Mouse (Mus musculus) neural tube, embryonic 13.5 days (tissue): ENCODE measurements around the gene Gtf2h1. TPM values are rescaled to one million over a fixed set of nuclear protein-coding genes. Genes with fewer than 3 reads are reported as not detected.

Experiments used
- ATAC-seq: fragments of 200-750 bp; cut with Nextera tagmentation; 2 replicates; pipeline ENCODE4 v1.8.0; 2017; ENCODE audit warnings: low read depth, mild to moderate bottlenecking, moderate TSS enrichment, moderate library complexity
- H3K27ac ChIP-seq: fragments of 300-500 bp; sonication (generic); replicated peaks from 2 replicates; pipeline ENCODE4 v1.5.1; 2015; ENCODE audit warnings: moderate library complexity, mild to moderate bottlenecking, inconsistent platforms
- H3K27me3 ChIP-seq: fragments of 300-500 bp; sonication (generic); 2 replicates; pipeline ENCODE4 v1.6.1; 2015; ENCODE audit warnings: mild to moderate bottlenecking, inconsistent platforms
- H3K36me3 ChIP-seq: fragments of 300-500 bp; sonication (generic); 2 replicates; pipeline ENCODE4 v1.6.1; 2015; ENCODE audit warnings: mild to moderate bottlenecking, inconsistent platforms
- H3K4me1 ChIP-seq: fragments of 300-500 bp; sonication (generic); replicated peaks from 2 replicates; pipeline ENCODE4 v1.6.1; 2015; ENCODE audit warnings: inconsistent platforms
- H3K4me2 ChIP-seq: fragments of 300-500 bp; sonication (generic); 2 replicates; pipeline ENCODE4 v1.6.1; 2015; ENCODE audit warnings: inconsistent platforms, mild to moderate bottlenecking, moderate library complexity
- H3K4me3 ChIP-seq: fragments of 300-500 bp; sonication (generic); 2 replicates; pipeline ENCODE4 v1.5.1; 2015; ENCODE audit warnings: mild to moderate bottlenecking, inconsistent platforms
- H3K9ac ChIP-seq: fragments of 300-500 bp; sonication (generic); 2 replicates; pipeline ENCODE4 v1.6.1; 2015; ENCODE audit warnings: moderate library complexity, mild to moderate bottlenecking, inconsistent platforms
- H3K9me3 ChIP-seq: fragments of 300-500 bp; sonication (generic); 2 replicates; pipeline ENCODE4 v1.6.1; 2016; ENCODE audit warnings: inconsistent platforms
- WGBS: fragments of 180-500 bp; shearing (Covaris S2); methylation state at CpG from one replicate; pipeline ENCODE4 v1.1.7; 2015; 5-methylcytosine and 5-hydroxymethylcytosine counted together
- polyA plus RNA-seq: library from polyadenylated mRNA; unstranded; fragments of >200 nt; fragmentation: Nextera tagmentation; extraction: Ambion mirVana; gene quantifications from 2 replicates; pipeline ENCODE4 v1.2.1, GENCODE M21; 2015

Gene Gtf2h1
- polyA plus RNA-seq, 1 experiment from 2014 or later, result 38.2 TPM

DNA sequence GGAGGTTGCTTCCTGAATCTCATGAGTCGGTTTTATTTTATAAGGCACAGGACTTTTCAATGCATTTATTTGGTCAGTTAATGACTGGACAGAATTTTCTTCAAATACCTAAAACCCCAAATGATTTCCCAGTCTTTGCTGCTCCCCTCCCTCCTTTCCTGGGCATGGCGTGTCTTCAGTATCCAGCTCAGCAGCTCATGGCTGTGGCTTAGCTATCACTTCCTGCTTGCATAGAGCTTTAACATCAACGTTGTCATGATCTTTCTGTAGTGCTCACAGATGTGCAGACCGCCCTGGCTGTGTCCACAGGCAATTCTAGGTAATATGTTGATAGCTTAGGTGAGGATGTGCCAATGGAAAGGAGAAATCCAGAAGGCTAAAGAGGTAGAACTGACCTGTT is 76.1 kb downstream of the Gtf2h1 start:
- no peak for ATAC-seq
- no peak overlapping the region for H3K27ac ChIP-seq
- no peaks in the 10 kb centered on the region for H3K27me3 ChIP-seq
- WGBS, result 80% methylated on average over 4 of the region's 4 CpGs
- no peak overlapping the region for H3K4me3 ChIP-seq
- H3K9me3 ChIP-seq, result no peaks in the 10 kb centered on the region
- H3K4me1 ChIP-seq, result no peaks in the 10 kb centered on the region
- no peaks in the 10 kb centered on the region for H3K36me3 ChIP-seq
- H3K4me2 ChIP-seq, result no peak overlapping the region
- no peak overlapping the region for H3K9ac ChIP-seq

Other genes starting within 250 kb of the Gtf2h1 start
- gene Sergef, start 156.3 kb upstream of the Gtf2h1 start, polyA plus RNA-seq, result 30.7 and 34.0 TPM in 2 replicates
- gene Tph1, start 123.6 kb upstream of the Gtf2h1 start, polyA plus RNA-seq, result 0.60 and 0.83 TPM in 2 replicates
- 14.8 and 15.2 TPM in 2 replicates for gene Saal1, start 85.4 kb upstream of the Gtf2h1 start, polyA plus RNA-seq
- gene Saa3, start 80.4 kb upstream of the Gtf2h1 start, polyA plus RNA-seq, result 0.21 and 1.3 TPM in 2 replicates
- gene Saa4, start 63.5 kb upstream of the Gtf2h1 start, polyA plus RNA-seq, result not detected in 2 replicates
- 0.24 and 0.55 TPM in 2 replicates for gene Saa1, start 53.1 kb upstream of the Gtf2h1 start, polyA plus RNA-seq
- gene Saa2, start 44.3 kb upstream of the Gtf2h1 start, polyA plus RNA-seq, result 1.1 TPM in 1 of 2 replicates, not detected in the other
- gene Hps5, start within 50 bp of the Gtf2h1 start, polyA plus RNA-seq, result 16.4 TPM in 2 replicates
- gene Ldha, start 45.4 kb downstream of the Gtf2h1 start, polyA plus RNA-seq, result 497 and 572 TPM in 2 replicates
- gene Ldhc, start 65.1 kb downstream of the Gtf2h1 start, polyA plus RNA-seq, result 0.80 TPM in 1 of 2 replicates, not detected in the other
- 373 and 384 TPM in 2 replicates for gene Tsg101, start 123.9 kb downstream of the Gtf2h1 start, polyA plus RNA-seq
- 5.5 and 7.4 TPM in 2 replicates for gene Uevld, start 162.4 kb downstream of the Gtf2h1 start, polyA plus RNA-seq
- gene Gm9999, start 187.5 kb downstream of the Gtf2h1 start, polyA plus RNA-seq, result not detected in 2 replicates
- 8.3 and 9.6 TPM in 2 replicates for gene Spty2d1, start 212.3 kb downstream of the Gtf2h1 start, polyA plus RNA-seq